Mouse (Mus musculus) embryonic fibroblast, embryonic 13.5 days (primary cell): ENCODE data around the gene Asb14.

ENCODE experiments used
- CTCF ChIP-seq: IDR thresholded peaks from 2 replicates; pipeline ENCODE4 v1.5.1; 2011; ENCODE audit warnings: mild to moderate bottlenecking, control low read depth, low read length, moderate library complexity, borderline replicate concordance; ENCODE audit not compliant: insufficient read depth
- POLR2A ChIP-seq: IDR thresholded peaks from 2 replicates; pipeline ENCODE4 v1.6.1; 2011; ENCODE audit warnings: low read depth, mild to moderate bottlenecking, control low read depth, low read length, moderate library complexity

DNA sequence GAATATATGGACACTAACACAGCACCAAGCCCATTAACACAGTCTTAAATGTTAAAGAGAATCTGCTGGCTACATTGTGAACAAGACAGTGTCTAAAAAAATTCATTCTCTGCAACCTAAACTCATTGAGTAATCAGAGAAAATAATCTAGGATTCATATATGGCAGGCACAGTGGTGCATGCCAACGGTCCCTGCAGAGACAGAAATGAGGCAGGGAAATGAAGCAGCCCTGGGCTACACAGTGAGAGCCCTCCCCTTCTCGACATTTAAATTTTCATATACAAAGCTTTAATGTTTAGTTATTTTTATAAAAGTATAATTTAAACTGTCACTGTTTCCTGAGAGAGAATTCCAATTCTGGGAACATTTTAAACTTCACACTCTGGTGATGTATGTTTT is 5.1 kb downstream of the Asb14 start:
- TF ChIP-seq CTCF = no peak
- no peak for TF ChIP-seq POLR2A
